Mouse (Mus musculus) adrenal gland, adult (tissue): ENCODE measurements around the gene Il17re.
A peak's percentile ranks its signal among the peaks of the same experiment; 100 is the strongest.

Experiments used
- DNase-seq, 2 experiments: peaks; one replicate each; pipeline ENCODE4 v3.0.0; 2022 to 2023; ENCODE audit warnings: low spot score in 1 of 2; ENCODE audit not compliant: inconsistent age in 2 of 2

The Il17re gene

GRCm38 (mm10) chr6:113483100-113483615 is 24.9 kb downstream of the Il17re start, which contains the start of gene Creld1:
Creld1 (plus strand) TSS chr6:113483297.
- peak; percentile 97 to 99 for DNase-seq

- DNase-seq = peak in 1 of 2 experiments; percentile 57
Observed at GRCm38 (mm10) chr6:113483729-113484128, 25.4 kb downstream of the Il17re start.

DNA sequence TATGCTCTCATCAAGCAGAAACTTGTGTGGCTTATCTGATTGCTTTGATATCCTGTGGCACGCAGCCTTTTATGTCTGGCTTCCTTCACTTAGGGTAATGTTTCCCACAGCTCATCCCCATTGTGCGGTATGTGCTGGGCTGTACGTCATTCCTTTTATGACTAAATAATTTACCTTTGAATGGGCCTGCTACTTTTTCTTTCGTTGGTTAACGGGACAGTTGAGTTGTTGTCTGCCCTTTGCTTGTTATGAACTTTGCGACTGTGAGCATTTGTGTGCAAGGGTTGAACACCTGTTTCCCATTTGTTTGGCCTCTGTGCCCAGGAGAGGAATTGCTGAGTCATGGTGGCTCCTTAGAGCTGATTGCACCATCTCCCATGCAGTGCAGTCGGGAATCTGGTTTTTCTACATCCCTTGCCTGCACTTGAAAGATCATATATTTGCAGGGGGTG is 28.9 kb downstream of the Il17re start:
- peak in 1 of 2 experiments; percentile 66 for DNase-seq

GRCm38 (mm10) chr6:113489410-113489809 is 31.1 kb downstream of the Il17re start:
- DNase-seq = no peak

GRCm38 (mm10) chr6:113492101-113492864 is 34.0 kb downstream of the Il17re start:
- no peak for DNase-seq

GRCm38 (mm10) chr6:113494258-113494788 is 36.0 kb downstream of the Il17re start:
- peak; percentile 80 to 90 for DNase-seq

GRCm38 (mm10) chr6:113495071-113495675 is 36.9 kb downstream of the Il17re start:
- DNase-seq = no peak

- DNase-seq = no peak
Observed at GRCm38 (mm10) chr6:113499346-113499745, 41.1 kb downstream of the Il17re start.

DNA sequence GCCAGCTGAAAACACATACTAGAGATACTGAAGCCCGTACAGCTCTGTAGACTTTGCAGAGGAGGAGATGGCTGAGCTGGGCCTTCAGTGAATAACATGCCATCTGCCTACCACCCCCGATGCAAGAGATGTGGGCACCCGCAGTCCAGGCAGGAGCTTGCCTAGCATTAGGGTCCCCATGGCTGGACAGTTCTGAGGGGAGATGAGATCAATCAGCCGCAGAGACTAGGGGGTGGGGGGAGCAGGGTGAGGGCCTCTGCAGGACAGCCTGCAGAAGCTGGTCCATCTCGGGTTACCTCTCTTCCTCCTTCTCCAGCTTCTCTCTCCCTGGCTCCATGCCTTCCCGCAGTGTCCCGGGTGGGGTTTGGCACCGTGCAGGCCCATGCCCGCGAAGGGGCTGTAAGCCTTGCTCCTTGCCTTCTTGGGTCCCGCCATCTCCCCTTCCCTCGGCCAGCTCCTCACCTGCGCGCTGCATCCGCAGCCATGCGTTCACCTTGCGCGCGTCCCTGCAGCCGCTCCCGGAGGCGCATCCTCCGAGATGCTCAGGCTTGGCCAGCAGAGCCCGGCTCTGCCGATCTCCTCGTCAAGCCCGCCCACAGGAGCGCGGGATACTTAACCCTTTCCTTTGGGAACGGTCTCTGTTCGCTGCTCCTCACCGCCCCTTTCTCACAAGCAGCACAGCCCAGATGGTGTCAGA is 43.3 kb downstream of the Il17re start, which contains the start of gene Prrt3:
Prrt3 (minus strand) TSS at position 544 of the 697 bp plus-strand sequence.
- DNase-seq = no peak

DNA sequence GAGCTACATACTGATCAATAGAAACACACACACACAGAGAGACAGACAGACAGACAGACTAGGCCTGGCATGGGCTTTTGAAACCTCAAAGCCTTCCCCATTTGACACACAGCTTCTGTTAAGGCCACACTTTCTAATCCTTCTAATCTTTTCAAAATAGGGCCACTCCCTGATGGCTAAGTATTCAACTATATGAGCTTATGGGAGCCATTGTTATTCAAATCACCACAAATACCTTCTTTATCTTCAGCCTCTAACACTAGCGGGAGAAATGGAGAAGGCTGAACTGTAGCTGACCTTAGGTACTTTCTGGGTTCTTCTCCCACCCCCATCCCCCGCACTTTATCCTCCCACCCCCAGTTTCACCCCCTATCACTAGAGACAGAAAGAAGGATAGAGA is 44.5 kb downstream of the Il17re start:
- DNase-seq = no peak

DNA sequence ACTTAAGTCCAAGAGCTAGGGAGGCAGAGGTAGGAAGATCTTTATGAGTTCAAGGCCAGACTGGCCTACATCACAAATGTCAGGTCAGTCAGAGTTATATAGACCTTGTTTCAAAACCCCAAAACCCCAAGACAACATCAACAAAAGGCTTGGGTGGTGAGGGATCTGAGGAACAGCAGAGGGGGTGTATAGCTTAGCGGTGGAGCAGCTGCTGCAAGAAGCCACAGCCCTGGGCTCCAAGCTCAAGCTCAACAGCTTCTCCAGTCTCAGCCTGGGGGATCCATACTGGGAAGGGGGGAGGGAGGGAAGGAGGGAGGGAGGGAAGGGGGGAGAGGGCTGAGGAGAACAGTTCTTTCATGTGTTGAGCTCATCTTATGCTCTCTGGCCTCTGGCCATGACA is 47.4 kb downstream of the Il17re start:
- DNase-seq = no peak

DNA sequence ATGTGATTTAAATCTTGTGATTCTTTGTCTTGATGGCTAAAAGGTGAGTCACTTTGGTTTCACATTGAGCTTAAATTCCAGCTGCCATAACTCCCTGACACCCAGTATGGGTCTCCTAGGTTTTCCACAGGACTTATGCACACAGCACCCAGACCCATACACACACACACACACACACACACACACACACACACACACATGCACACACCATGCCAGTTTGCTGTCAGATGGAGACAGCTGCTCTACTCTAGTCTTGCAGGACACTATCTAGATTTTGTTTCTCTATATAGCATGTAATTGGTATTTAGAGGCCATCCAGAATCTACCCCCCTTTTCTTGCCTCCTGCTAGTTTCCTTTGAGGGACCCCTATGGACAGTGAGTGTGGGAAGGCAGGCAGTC is 48.8 kb downstream of the Il17re start:
- DNase-seq = no peak

DNA sequence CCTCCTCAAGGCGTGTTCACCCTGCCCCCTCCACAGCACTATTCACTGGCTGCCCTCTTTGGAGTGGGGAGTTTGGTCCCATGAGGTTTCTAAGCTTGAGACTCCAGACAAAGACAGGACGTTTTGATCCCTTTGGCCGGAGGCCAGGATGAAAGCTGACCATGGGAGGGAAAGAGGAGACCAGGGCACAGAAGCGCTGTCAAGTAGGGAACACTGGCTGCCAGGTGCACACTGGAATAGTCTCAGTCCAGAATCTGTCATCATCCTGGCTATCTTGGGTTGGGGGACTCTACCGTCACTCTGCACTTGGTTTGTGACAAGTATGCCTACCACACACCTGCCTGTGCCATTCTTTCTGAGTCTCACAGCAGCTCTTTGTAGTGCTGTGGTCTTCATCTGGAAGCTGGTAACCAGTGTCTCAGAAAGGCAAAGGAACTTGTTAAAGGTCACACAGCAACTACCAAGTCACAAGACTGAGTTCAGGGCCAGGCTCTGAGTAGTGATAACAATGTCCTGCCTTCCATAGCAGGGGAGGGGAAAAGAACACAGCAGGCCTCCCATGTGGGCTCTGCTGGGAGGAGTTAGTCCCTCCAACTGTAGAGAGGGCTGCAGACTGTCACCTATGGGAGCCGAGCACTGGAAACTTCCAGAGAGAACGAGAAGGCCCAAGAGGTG is 50.1 kb downstream of the Il17re start:
- DNase-seq = no peak

DNA sequence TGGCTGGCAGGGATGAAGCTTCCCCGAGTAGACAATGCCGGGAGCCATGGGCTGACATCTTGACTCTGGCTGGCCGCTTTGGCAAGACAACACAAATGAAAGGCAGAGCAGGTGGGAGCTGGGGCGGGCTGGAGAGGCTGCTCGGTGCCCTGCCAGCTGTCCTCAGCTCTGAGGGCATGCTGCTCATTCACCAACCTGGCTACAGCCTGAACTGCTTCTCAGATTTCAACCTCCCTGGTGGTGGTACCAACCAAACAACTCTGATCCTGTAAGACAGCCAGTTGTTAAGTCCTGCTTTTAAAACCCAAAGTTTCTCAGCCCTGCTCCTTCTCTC is 50.6 kb downstream of the Il17re start:
- DNase-seq = no peak

DNA sequence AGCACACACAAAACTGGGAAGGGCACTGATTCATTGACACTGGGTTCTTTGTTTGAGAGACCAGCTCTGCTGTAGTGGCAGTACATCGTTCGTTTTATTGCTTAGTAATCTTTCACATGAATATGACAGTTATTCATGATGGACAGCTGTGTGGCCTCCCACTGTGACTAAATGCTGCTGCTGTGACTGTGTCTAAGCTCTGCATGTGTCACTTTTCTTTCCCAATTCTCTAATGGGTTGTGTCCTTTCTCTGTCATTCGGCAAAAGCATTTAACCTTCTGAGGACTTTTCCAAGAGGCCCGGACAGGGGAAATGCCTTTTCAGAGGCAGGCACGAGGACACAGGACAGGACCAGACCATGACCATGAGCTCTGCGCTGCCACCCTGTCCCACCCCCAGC is 55.7 kb downstream of the Il17re start:
- peak in 1 of 2 experiments; percentile 72 for DNase-seq

DNA sequence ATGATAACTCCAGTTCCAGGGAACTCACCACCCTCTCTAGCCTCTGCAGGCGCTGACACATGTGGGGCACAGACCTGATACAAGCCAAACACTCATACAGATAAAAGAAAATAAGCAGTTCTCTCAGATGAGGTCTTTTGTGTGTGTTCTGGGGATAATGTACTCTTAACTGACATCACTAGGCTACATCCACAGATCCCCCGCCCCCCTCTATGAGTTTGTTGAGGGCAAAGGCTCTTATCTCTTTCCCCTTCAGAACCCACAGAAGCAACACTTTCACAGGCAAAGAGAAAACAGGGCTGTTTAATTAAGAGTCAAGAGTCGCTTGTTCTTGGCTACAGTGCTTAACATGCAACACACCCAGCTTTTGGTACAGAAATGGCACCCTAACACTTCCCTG is 56.3 kb downstream of the Il17re start:
- DNase-seq = no peak

- DNase-seq = no peak
Observed at GRCm38 (mm10) chr6:113517434-113518080, 59.3 kb downstream of the Il17re start.
